Mouse (Mus musculus): ENCODE results near the gene Cyp2u1.

GRCm38 (mm10) chr3:131271559-131272373 lies 31.3 kb downstream of the Cyp2u1 start, which contains the start of gene Hadh:
- TF ChIP-seq POLR2A (IDR thresholded peaks at IDR 0.05; ENCODE audit: low read depth, low read length) = no peak
- no peak for TF ChIP-seq CTCF (IDR thresholded peaks at IDR 0.05; ENCODE audit: extremely low read depth, insufficient read depth, insufficient read length, insufficient replicate concordance)
